Comparison of ENCODE assay signal across 11 mouse cellular contexts in genomic region chr5:121591417-121592063, GRCm38 (mm10). TPM values are rescaled to one million over a fixed set of nuclear protein-coding genes. Genes with fewer than 3 reads are reported as not detected.
A peak's percentile ranks its signal among the peaks of the same experiment; 100 is the strongest.
DNase-seq lines count a peak whose midpoint lies in the region; ATAC-seq and TF ChIP-seq lines count a peak whose summit lies in the region.
"Had no signal": no experiment of that assay in that cellular context is flagged by ENCODE, and none has a peak within 500 bp of the region (broad histone marks: within the 10 kb centered on the region; RNA-seq: fewer than 3 reads in every experiment).

No protein-coding gene starts in this region.

- intact Hi-C loops in left cerebral cortex, postnatal 4 days (cut with DNase I): no loop called here

- H3K4me1 ChIP-seq in lung, adult 2 months (ENCODE audit: control insufficient read depth, insufficient read depth, low read length): peaks cover 22% of the 10 kb centered on the region
- peaks cover 6% of the 10 kb centered on the region for H3K4me1 ChIP-seq in cortical plate, adult 2 months (ENCODE audit: control insufficient read depth, insufficient read depth, low read length)
- H3K4me1 ChIP-seq in intestine, embryonic 16.5 days (ENCODE audit: control insufficient read depth, insufficient read depth, low read length): peaks cover 29% of the 10 kb centered on the region
- H3K4me1 ChIP-seq in small intestine, adult 2 months (ENCODE audit: control insufficient read depth, insufficient read depth, insufficient read length, low read length): peaks cover 9% of the 10 kb centered on the region; the same call in 1 of the 2 replicates

- H3K9me3 ChIP-seq in intestine, embryonic 16.5 days (ENCODE audit: control insufficient read depth, low read length): no peaks in the 10 kb centered on the region
- H3K9me3 ChIP-seq: embryonic facial prominence, embryonic 15.5 days had no signal

- no peak overlapping the region for H3K9ac ChIP-seq in intestine, embryonic 16.5 days (ENCODE audit: low read depth, low read length)
- H3K9ac ChIP-seq: embryonic facial prominence, embryonic 15.5 days had no signal

- no peak for DNase-seq in lung, adult 2 months
- no peak for DNase-seq in lung, postnatal 36 days
- no peak for DNase-seq in left cerebral cortex, postnatal 4 days
- DNase-seq in layer of hippocampus, postnatal 14 days (ENCODE audit: low spot score in 2 of 2): no peak
- no peak for DNase-seq in cerebellum, adult 8-10 months

- 12% methylated on average over 11 of the region's 11 CpGs for WGBS in lung, adult 2 months
- 72% methylated on average over 11 of the region's 11 CpGs for WGBS in intestine, embryonic 16.5 days
- WGBS in small intestine, adult 2 months: 65% methylated on average over 11 of the region's 11 CpGs

- TF ChIP-seq POLR2A in lung, adult 2 months (IDR thresholded peaks at IDR 0.05; ENCODE audit: borderline replicate concordance, extremely low read depth, low read depth, low read length): 0 out of 2 replicates have a peak, but pooled peaks have one; percentile 29
- no peak for TF ChIP-seq POLR2A in cortical plate, adult 2 months (IDR thresholded peaks at IDR 0.05; ENCODE audit: extremely low read depth, insufficient read depth, low read length)
- no peak for TF ChIP-seq POLR2A in small intestine, adult 2 months (IDR thresholded peaks at IDR 0.05; ENCODE audit: low read depth, low read length)

- H3K4me3 ChIP-seq in lung, adult 2 months (replicated peaks; ENCODE audit: extremely low read depth, low read depth, low read length): peak overlapping the region; percentile 58
- peak overlapping the region; percentile 6; the same call in 1 of the 2 replicates for H3K4me3 ChIP-seq in cortical plate, adult 2 months (ENCODE audit: insufficient read depth, low read length)
- no peak overlapping the region for H3K4me3 ChIP-seq in intestine, embryonic 16.5 days (ENCODE audit: low read length)
- H3K4me3 ChIP-seq in small intestine, adult 2 months (ENCODE audit: low read depth, low read length): peak overlapping the region; percentile 38

- no peak overlapping the region for H3K27ac ChIP-seq in cortical plate, adult 2 months (ENCODE audit: insufficient read depth, low read length)
- no peak overlapping the region for H3K27ac ChIP-seq in intestine, embryonic 16.5 days (ENCODE audit: low read length)
- peak overlapping the region; percentile 11; the same call in 1 of the 2 replicates for H3K27ac ChIP-seq in small intestine, adult 2 months (ENCODE audit: insufficient read depth, low read depth, low read length)
- H3K27ac ChIP-seq: embryonic facial prominence, embryonic 15.5 days had no signal

- no peaks in the 10 kb centered on the region for H3K27me3 ChIP-seq in intestine, embryonic 16.5 days (replicated peaks; ENCODE audit: control insufficient read depth, insufficient read depth, low read length)
- H3K27me3 ChIP-seq in small intestine, adult 2 months (ENCODE audit: control insufficient read depth, insufficient read depth, low read length): no peaks in the 10 kb centered on the region
- H3K27me3 ChIP-seq: embryonic facial prominence, embryonic 15.5 days; Patski had no signal

- H3K4me2 ChIP-seq in intestine, embryonic 16.5 days (ENCODE audit: low read depth, low read length): peak overlapping the region; percentile 92

- ATAC-seq in intestine, embryonic 16.5 days: no peak
- ATAC-seq: Patski had no signal

- no peak for TF ChIP-seq CTCF in lung, adult 2 months (IDR thresholded peaks at IDR 0.05; ENCODE audit: insufficient read depth, low read length)
- no peak for TF ChIP-seq CTCF in cortical plate, adult 2 months (IDR thresholded peaks at IDR 0.05; ENCODE audit: extremely low read depth, insufficient read depth, low read length)
- TF ChIP-seq CTCF in small intestine, adult 2 months (IDR thresholded peaks at IDR 0.05; ENCODE audit: extremely low read depth, insufficient read length, insufficient replicate concordance, low read depth, low read length): no peak

- no peaks in the 10 kb centered on the region for H3K36me3 ChIP-seq in intestine, embryonic 16.5 days (ENCODE audit: control insufficient read depth, insufficient read depth, low read length)
- H3K36me3 ChIP-seq in small intestine, adult 2 months (ENCODE audit: control insufficient read depth, insufficient read depth, low read length): no peaks in the 10 kb centered on the region
- H3K36me3 ChIP-seq: embryonic facial prominence, embryonic 15.5 days had no signal

RNA-seq across cellular contexts. Expression of gene Aldh2, which starts 2.1 kb away (rescaled TPM):
- 1,209 and 1,438 TPM in 2 replicates for polyA plus RNA-seq in lung, adult 2 months (2012; rRNA removed)
- 198 TPM in 2 replicates for polyA plus RNA-seq in cortical plate, adult 2 months (2012; rRNA removed)
- polyA plus RNA-seq in intestine, embryonic 16.5 days (2015; fragmentation: Nextera tagmentation; extraction: Ambion mirVana): 236 TPM in 2 replicates
- polyA plus RNA-seq in small intestine, adult 2 months (2012; rRNA removed): 308 and 324 TPM in 2 replicates
- 10 to 100 TPM; 87.4 to 90.9 TPM for total RNA-seq in left cerebral cortex, postnatal 4 days (2021)
- total RNA-seq in layer of hippocampus, postnatal 14 days (2021): 10 to 100 TPM; 88.3 to 96.7 TPM

RNA-seq across cellular contexts. Expression of gene Acad12, which starts 27.2 kb away (rescaled TPM):
- 10.1 and 10.3 TPM in 2 replicates for polyA plus RNA-seq in lung, adult 2 months (2012; rRNA removed)
- polyA plus RNA-seq in cortical plate, adult 2 months (2012; rRNA removed): 4.5 and 5.1 TPM in 2 replicates
- polyA plus RNA-seq in intestine, embryonic 16.5 days (2015; fragmentation: Nextera tagmentation; extraction: Ambion mirVana): 4.5 and 5.3 TPM in 2 replicates
- 4.4 and 6.7 TPM in 2 replicates for polyA plus RNA-seq in small intestine, adult 2 months (2012; rRNA removed)
- 1 to 10 TPM; 3.7 TPM for total RNA-seq in left cerebral cortex, postnatal 4 days (2021)
- 1 to 10 TPM; 4.7 to 4.9 TPM for total RNA-seq in layer of hippocampus, postnatal 14 days (2021)

RNA-seq across cellular contexts. Expression of gene Mapkapk5, which starts 45.8 kb away (rescaled TPM):
- 20.6 and 36.8 TPM in 2 replicates for polyA plus RNA-seq in lung, adult 2 months (2012; rRNA removed)
- 94.9 and 100 TPM in 2 replicates for polyA plus RNA-seq in cortical plate, adult 2 months (2012; rRNA removed)
- 47.3 and 48.0 TPM in 2 replicates for polyA plus RNA-seq in intestine, embryonic 16.5 days (2015; fragmentation: Nextera tagmentation; extraction: Ambion mirVana)
- polyA plus RNA-seq in small intestine, adult 2 months (2012; rRNA removed): 20.4 and 36.5 TPM in 2 replicates
- total RNA-seq in left cerebral cortex, postnatal 4 days (2021): 100 to 1,000 TPM in 1 of 2 experiments, 10 to 100 TPM in 1; 99.3 to 102 TPM
- 10 to 100 TPM; 74.8 to 78.6 TPM for total RNA-seq in layer of hippocampus, postnatal 14 days (2021)

RNA-seq across cellular contexts. Expression of gene Adam1a, which starts 46.3 kb away (rescaled TPM):
- polyA plus RNA-seq in lung, adult 2 months (2012; rRNA removed): 4.4 and 5.7 TPM in 2 replicates
- polyA plus RNA-seq in cortical plate, adult 2 months (2012; rRNA removed): 17.3 and 18.9 TPM in 2 replicates
- polyA plus RNA-seq in intestine, embryonic 16.5 days (2015; fragmentation: Nextera tagmentation; extraction: Ambion mirVana): 0.81 and 1.0 TPM in 2 replicates
- polyA plus RNA-seq in small intestine, adult 2 months (2012; rRNA removed): 1.9 and 3.7 TPM in 2 replicates
- total RNA-seq in left cerebral cortex, postnatal 4 days (2021): 10 to 100 TPM; 17.4 to 18.2 TPM
- 10 to 100 TPM; 11.1 to 11.7 TPM for total RNA-seq in layer of hippocampus, postnatal 14 days (2021)

RNA-seq across cellular contexts. Expression of gene Gm42878, which starts 46.3 kb away (rescaled TPM):
- polyA plus RNA-seq in lung, adult 2 months (2012; rRNA removed): 0.28 TPM in 1 of 2 replicates, not detected in the other
- polyA plus RNA-seq in cortical plate, adult 2 months (2012; rRNA removed): 0.40 TPM in 1 of 2 replicates, not detected in the other
- polyA plus RNA-seq in intestine, embryonic 16.5 days (2015; fragmentation: Nextera tagmentation; extraction: Ambion mirVana): not detected in 2 replicates
- polyA plus RNA-seq in small intestine, adult 2 months (2012; rRNA removed): not detected in 2 replicates
- total RNA-seq in left cerebral cortex, postnatal 4 days (2021): not detected
- total RNA-seq in layer of hippocampus, postnatal 14 days (2021): not detected
- total RNA-seq: left cerebral cortex, postnatal 25 days had no signal
- polyA plus RNA-seq: embryonic facial prominence, embryonic 15.5 days had no signal
